Mouse (Mus musculus) cerebellum, adult 9-11 months (tissue): ENCODE measurements at regions not wholly inside any gene's neighbourhood (a gene's known extent, or its start where the extent isn't known, plus 50 kb on each side); places are given as distances from the start of the nearest gene placed in this dataset.
A peak's percentile ranks its signal among the peaks of the same experiment; 100 is the strongest.
"Not testable (repeated sequence)": the region's sequence is repeated elsewhere in the genome, so short reads cannot be mapped to it uniquely, and the experiment has no call there.

Source experiments
- DNase-seq: peaks from one replicate; pipeline ENCODE4 v3.0.0; 2022

DNA sequence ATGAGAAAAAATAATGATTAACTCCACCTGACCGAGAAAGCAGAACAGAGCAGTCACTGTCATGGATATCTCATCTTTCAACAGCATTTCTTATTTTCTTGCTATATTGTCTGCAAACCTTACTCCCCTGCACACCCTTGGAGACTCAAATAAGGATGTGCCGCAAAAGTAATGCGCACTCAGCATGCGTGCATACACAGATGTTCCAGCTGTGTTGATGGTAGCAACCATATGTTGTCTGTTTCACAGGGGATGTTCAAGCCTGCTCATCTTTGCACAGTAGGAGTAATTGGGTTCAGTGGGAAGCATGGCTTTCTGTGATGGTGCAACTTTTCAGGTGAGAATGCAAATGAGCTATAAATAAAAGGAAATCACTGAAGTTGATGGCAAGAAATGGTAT, 1182.9 kb upstream of the Manea start:
- DNase-seq: no peak

DNA sequence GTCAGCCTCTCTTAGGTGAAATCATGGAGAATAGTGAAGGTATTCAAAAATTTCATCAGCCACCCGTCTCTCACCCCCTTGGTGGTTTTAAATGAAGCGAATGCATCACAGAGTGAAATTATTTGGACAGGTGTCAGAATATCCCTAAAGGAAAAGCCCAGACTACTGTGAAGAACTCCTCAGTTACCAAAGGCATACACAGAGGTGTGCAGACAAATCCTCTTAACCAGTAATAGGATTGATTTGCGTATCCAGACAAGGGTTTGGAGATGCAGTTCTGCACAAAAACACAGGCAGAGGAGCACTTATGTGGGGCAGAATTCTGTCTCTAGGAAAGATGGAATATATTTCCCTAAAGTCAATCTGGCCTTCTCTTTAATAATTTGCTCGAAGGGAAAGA, 1173.6 kb upstream of the Manea start:
- DNase-seq: no peak

DNA sequence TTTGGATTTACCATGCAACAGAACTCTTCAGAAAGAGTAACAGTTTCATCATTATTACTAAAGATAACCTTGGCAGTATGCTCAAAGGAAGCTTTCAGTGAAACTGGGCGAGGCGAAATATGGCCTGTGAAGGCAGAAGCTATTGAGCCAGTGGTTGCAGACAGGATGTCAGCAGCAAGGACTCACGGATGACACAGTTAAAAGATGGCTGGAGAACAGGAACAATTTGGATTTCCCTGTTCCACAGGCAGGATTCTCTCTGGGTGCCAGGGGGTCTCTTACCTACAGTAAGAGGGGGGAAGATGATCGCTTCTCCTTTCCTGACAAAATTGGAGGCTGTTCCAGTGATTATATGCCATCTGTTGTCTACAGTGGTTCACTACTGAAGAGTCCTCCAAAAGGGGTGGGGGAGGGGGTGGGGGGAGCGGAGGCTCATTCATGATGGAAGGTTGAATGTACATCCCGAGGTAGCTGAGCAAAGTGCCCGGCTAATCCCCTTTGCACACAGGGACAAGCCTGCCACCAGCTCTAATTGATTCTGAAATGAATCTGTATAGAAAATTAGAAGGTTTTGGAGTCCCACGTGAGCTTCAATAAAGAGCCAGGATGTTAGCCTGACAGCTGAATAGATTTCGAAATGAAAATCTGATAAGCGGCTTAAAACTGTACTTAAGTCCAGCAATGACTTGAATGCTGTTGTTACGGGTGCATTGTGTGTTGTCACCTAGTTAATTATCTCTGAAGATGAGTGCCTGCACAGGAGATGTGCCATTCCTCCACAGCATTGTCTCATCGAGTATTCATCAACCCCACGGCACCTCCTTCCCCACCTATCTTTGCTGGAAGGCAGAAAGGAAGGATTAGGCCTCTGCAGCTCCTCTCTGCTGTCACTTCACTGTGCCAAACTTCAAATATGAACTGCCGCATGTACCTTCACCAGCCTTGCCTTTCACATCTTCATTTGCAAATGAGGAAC, 1158.4 kb upstream of the Manea start:
- peak; percentile 11 for DNase-seq

DNA sequence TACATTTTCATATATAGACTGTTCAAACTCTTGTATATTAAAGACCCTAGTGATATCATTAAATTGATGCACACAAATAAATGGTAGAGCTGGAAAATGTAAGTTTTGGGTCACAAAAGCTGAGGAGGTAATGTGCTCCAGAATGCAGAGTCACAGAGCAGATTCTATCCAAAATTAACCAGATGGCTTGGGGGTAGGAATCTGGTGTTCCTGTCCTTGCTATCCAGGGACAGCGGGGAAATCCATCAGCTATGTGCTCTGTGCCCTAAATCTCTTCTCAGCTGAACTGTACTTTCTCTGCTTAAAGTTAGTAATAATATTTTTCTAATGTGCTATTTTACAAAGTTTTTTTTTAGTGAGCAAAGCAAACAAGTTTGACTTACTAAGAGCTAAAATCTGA, 1151.2 kb upstream of the Manea start:
- DNase-seq: peak; percentile 83

DNA sequence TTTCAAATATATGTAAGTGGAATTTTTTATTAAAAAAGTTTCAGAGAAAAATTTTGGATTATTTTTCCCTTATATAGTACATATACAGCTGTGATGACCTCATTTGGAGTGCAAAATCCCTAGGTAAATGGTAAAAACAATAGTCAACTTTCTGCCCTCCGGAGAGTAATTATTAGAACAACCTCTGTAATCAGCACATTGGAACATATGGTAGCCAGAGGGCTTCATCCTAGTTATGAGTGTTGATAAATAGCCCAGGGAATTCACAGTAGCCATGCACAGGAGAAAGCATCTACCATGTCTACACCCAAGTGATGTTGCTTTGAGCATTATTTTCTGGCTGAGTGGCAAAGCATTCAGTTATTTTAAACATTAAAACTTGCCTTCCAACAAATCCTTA, 1150.6 kb upstream of the Manea start:
- DNase-seq: no peak

DNA sequence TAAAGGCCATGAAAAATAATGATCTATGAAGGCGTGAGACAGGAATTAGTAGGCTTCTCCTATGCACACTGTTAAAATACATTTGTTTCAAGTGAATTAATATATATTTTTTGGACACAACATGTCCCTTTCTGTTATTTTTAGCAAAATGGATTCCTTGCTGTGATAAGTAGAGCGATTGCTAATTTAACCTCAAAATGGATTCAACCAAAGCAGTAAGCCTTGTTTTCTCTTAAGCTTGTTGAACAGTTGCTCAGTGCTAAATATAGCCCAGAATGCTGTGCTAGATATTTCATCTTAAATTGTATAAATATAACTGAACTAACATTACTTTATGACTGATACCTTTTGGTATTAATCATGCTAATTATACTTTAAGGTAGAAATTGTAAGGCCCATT, 1144.6 kb upstream of the Manea start:
- no peak for DNase-seq

DNA sequence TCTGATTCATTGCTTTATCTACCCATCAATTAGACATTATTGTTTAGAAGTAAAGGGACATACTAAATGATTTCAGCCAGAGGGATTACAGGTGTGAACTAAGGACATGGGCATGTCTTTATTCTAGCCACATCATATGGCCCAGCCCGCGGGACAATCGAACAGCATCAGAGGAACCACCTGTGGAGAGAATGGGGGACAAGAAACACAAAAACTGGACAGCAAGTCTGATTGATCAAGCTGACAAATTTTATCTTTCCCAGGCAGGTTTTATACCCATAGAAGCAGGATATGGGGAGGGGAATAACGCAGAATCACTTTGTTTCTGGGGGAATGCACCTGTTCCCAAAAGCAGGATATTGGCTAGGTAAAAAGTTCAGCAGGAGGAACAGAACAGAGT, 1103.2 kb upstream of the Manea start:
- DNase-seq: no peak

DNA sequence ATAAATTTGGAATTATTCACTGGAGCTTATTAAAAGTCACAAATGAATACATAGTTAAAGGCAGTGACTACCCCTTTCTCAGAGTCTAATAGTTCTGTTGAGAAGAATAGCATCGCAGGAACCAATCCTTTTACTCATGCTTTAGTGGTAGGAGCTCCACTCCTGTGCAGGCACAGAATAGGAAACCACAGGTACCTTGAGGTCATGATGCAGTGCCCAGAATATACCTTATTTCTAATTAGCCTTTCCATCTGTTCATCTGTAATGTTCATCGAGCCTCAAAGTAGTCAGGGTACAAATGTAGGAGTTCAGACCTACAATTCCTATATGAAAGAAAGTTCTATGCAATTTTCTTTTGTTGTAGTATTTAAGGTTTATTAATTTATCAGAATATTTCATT, 1099.6 kb upstream of the Manea start:
- peak; percentile 36 for DNase-seq

DNA sequence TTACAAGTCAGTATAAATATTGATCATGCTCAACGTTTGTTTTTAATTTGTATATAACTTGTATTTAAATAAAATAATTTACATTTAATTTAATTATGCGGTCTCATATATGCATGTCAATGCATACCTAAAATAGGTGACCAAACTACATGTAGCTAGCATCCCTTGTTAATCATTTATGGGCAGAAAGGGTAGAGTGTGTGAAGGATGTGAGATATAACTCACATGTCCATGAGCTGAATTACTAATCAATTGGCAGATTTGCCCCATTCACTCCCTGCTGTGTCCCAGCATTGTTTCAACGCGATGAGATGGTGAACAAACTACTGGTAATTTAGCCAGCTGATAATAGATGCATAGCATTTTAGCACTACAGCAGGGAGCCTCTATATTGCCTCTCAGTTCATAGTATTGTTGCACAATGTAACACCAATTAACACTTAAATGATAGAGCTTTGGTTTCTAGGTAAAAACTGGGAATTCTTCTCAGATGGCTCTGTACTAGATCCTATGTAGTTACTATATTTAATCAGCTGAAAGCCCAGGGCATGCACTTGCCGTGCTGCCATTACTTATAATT, 1082.6 kb upstream of the Manea start:
- no peak for DNase-seq

DNA sequence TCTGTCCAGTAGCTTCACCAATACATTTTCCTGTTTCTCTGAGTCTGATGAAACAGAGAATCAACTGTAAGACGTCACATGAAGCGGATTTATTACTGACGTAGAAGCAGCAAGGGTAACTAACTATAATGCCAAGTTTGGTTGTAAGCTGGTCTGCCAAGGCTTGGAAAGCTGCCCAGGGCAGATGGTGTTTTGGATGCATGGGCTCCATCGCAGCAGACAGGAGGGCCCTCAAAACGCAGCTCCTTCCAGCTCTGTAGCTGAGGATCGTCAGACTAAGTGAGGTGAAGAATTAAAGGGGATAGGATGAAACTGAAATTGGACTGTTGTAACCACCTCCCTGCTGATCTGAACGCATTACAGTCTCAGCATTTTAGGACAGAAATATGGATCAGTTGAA, 1079.2 kb upstream of the Manea start:
- DNase-seq: peak; percentile 96

DNA sequence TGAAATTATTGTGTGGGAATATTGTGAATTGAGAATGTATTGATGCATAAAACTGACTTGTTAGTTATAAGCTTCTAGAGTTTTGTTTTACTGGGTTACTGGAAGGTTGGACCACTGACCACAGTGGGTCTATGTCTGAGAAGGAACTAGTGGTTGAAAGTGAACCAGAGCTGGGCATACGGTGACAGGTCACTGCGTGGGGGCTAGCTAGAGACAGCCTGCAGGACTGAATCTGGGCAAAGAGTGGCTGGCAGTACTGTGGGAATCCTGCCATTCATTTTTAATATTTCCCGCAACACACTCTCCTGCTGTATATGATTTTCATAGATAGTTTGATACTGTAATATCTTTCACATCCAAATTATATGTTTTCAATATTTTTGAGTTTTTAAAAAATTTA, 1077.2 kb upstream of the Manea start:
- no peak for DNase-seq

DNA sequence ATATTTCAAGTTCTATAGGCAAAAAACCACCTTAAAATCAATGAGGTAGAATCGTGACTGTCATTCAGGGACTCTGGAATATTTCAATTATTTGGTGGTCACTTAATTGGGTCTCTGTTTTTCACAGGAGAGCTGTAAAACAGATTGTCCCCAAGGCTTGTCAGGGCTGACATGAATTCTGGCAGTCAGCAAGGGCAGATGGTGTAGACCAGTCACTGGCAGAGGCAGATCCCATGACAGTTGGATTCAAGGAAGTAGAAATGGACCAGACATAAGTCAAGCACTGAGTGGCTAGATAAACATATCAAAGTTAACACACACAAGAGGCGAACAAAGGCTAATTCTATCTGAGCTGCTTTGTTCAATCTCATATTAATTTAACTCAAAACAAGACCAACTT, 1071.8 kb upstream of the Manea start:
- peak; percentile 91 for DNase-seq

DNA sequence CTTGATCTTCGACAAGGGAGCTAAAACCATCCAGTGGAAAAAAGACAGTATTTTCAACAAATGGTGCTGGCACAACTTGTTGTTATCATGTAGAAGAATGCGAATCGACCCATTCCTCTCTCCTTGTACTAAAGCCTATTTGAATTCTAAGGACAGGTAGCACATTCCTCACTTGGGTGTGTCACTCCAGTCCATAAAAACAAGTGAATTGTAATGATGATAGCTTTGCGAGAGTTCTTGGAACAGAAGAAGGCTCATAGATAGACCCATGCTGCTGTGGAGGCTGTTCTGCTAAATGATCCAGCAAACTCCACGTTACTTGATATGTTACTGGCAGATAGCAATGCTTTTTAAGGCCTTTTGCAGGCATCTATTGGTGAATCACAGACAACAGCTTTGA, 1038.2 kb upstream of the Manea start:
- not testable (repeated sequence) for DNase-seq

DNA sequence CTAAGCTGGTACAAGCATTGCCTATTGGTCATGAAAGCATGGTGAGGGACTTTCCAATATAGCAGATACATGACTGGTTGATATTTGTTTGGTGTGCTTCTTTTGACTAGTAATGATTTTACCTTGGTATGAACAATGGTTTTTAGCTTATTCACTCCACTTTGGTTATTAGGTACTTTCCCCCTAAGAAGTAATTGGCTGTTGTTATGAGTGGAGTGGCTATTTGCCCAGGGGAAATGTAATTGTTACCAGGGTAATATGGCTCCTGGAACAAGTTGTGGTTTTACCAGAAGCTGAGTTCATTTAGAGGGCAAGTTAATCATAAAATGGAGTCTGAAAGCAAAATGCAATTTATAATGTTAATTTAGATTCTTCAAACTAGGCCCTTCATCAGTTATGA, 1000.2 kb upstream of the Manea start:
- DNase-seq: no peak

DNA sequence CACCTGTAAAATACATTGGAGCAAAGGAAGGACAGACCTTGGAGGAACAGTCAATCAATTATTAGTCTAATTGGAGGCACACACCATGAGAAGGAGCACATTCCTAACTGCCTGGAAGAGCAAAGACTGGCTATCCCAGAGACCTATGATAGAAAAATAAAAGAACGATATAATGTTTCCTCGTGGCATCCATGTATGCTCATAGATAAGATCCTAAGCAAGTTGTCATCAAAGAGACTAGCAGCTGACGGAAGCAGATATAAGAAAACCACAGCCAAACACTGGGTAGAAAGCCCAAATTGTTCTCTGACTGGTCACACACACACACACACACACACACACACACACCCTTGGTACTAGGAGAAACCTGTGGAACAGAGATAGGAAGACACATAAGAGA, 986.6 kb upstream of the Manea start:
- DNase-seq: no peak
